Mouse (Mus musculus): ENCODE results near the gene Dync1li1. TPM values are rescaled to one million over a fixed set of nuclear protein-coding genes. Genes with fewer than 3 reads are reported as not detected.

Gene Dync1li1
- polyA plus RNA-seq, 1 experiment from 2014 or later, result 68.3 TPM

GRCm38 (mm10) chr9:114758272-114758671, 69.7 kb downstream of the Dync1li1 start:
- 75% methylated on average over 7 of the region's 7 CpGs for WGBS
- ATAC-seq (ENCODE audit: insufficient number of reproducible peaks, insufficient read depth, low FRiP score, low TSS enrichment, low read depth), result no peak
- no peak overlapping the region for H3K4me2 ChIP-seq
- H3K27me3 ChIP-seq, result no peaks in the 10 kb centered on the region
- no peak overlapping the region for H3K4me3 ChIP-seq
- H3K9ac ChIP-seq, result no peak overlapping the region
- H3K27ac ChIP-seq, result no peak overlapping the region
- H3K9me3 ChIP-seq, result no peaks in the 10 kb centered on the region
- peaks cover 71% of the 10 kb centered on the region for H3K36me3 ChIP-seq
- no peaks in the 10 kb centered on the region for H3K4me1 ChIP-seq

DNA sequence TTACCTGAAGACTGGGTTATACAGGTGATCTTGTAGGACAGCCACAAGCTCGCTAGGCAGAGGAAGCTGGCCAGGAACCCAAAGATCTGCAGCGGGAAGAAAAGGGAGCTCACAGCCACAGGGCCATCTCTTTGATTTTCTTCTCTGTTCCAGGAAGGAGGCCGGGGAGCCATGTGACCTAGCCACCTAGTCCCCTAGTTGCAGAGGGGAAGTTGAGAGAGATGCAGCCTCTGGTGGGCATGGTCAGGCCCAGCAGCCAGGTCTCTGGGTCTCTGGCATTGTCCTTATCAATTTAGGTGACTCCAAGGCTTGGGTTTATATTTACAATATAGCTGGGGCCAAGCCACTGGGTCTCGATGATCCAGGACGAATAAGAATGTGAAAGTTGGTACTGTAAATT, 70.2 kb downstream of the Dync1li1 start:
- Histone ChIP-seq H3K27me3 (no peaks in the 10 kb centered on the region), H3K9ac (no peak overlapping the region), H3K4me2 (no peak overlapping the region), H3K27ac (no peak overlapping the region), H3K36me3 (peaks cover 72% of the 10 kb centered on the region), H3K4me1 (no peaks in the 10 kb centered on the region), H3K4me3 (no peak overlapping the region), H3K9me3 (no peaks in the 10 kb centered on the region)
- ATAC-seq (ENCODE audit: insufficient number of reproducible peaks, insufficient read depth, low FRiP score, low TSS enrichment, low read depth), result no peak
- 85% methylated on average over 5 of the region's 5 CpGs for WGBS

DNA sequence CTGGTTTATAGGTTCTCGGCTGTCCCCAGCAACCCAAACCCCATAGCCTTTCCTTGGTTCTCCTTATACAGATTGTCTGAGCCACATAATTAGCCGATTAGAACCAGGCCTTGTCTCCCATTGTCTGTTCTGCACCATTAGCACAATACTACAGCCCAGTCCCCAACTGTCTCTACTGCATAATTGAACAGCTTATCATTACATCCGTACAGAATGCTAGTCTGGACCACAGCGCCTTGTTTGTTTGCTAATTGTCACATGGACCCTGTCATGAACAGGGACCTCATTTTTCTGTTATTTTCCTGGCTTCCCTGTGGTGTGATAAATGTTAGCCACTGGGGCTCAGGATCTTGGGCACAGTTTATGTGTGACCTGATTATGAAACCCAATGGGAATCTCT, 71.3 kb downstream of the Dync1li1 start:
- Histone ChIP-seq H3K27ac (no peak overlapping the region), H3K9ac (no peak overlapping the region), H3K4me1 (no peaks in the 10 kb centered on the region), H3K4me2 (no peak overlapping the region), H3K36me3 (peaks cover 68% of the 10 kb centered on the region), H3K27me3 (no peaks in the 10 kb centered on the region), H3K9me3 (no peaks in the 10 kb centered on the region), H3K4me3 (no peak overlapping the region)
- 81% methylated on average over 4 of the region's 4 CpGs for WGBS
- ATAC-seq (ENCODE audit: insufficient number of reproducible peaks, insufficient read depth, low FRiP score, low TSS enrichment, low read depth), result no peak

DNA sequence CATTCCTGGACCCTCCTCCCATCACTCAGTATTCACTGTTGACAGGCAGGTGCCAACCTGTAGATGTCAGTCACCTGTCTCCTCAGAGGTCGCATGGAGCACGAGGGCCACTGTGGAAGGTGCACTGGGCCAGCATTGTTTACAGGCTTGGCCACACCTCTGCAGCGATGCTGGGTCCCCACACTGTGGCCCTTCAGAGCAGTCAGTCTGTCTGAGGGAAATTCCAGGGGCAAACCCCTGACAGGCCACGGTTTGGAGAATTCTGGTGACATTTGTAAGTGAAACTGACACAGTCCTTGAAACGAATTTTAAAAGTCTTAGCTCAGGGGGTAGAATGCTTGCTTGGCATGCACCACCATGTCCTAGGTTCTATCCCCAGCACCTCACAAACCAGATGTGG, 71.8 kb downstream of the Dync1li1 start:
- Histone ChIP-seq H3K4me2 (no peak overlapping the region), H3K27me3 (no peaks in the 10 kb centered on the region), H3K4me3 (no peak overlapping the region), H3K36me3 (peaks cover 64% of the 10 kb centered on the region), H3K4me1 (no peaks in the 10 kb centered on the region), H3K9me3 (no peaks in the 10 kb centered on the region), H3K9ac (no peak overlapping the region), H3K27ac (no peak overlapping the region)
- no peak for ATAC-seq (ENCODE audit: insufficient number of reproducible peaks, insufficient read depth, low FRiP score, low TSS enrichment, low read depth)
- WGBS, result 74% methylated on average over 5 of the region's 5 CpGs

GRCm38 (mm10) chr9:114761848-114762247, 73.3 kb downstream of the Dync1li1 start:
- H3K4me1 ChIP-seq, result peaks cover 5% of the 10 kb centered on the region
- H3K36me3 ChIP-seq, result peaks cover 57% of the 10 kb centered on the region
- H3K27me3 ChIP-seq, result no peaks in the 10 kb centered on the region
- no peaks in the 10 kb centered on the region for H3K9me3 ChIP-seq
- WGBS, result 75% methylated on average over 11 of the region's 11 CpGs
- ATAC-seq (ENCODE audit: insufficient number of reproducible peaks, insufficient read depth, low FRiP score, low TSS enrichment, low read depth), result no peak
- H3K27ac ChIP-seq, result no peak overlapping the region
- H3K4me2 ChIP-seq, result no peak overlapping the region
- no peak overlapping the region for H3K4me3 ChIP-seq
- no peak overlapping the region for H3K9ac ChIP-seq

DNA sequence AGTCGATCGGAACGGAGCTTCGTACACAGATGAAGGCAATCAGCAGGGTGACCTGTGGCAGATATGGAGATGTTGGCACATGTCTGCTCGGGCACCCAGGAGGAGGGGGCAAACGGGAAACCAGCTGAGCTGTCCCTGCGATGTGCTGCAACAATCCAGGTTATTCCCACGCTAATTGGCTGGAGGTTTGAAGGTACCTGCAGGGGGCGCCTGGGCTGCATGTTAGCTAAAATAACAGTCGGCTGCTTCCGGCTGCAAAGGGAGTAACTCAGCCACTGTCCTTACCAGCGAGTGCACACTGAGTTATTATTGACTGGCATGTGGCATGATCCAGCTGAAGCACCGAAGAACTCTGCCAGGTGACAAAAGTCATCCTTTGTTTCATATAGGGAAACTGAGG, 74.8 kb downstream of the Dync1li1 start:
- Histone ChIP-seq H3K27ac (no peak overlapping the region), H3K4me1 (peaks cover 20% of the 10 kb centered on the region), H3K4me3 (no peak overlapping the region), H3K36me3 (peaks cover 53% of the 10 kb centered on the region), H3K4me2 (no peak overlapping the region), H3K27me3 (no peaks in the 10 kb centered on the region), H3K9ac (no peak overlapping the region), H3K9me3 (no peaks in the 10 kb centered on the region)
- no peak for ATAC-seq (ENCODE audit: insufficient number of reproducible peaks, insufficient read depth, low FRiP score, low TSS enrichment, low read depth)
- 65% methylated on average over 13 of the region's 13 CpGs for WGBS

DNA sequence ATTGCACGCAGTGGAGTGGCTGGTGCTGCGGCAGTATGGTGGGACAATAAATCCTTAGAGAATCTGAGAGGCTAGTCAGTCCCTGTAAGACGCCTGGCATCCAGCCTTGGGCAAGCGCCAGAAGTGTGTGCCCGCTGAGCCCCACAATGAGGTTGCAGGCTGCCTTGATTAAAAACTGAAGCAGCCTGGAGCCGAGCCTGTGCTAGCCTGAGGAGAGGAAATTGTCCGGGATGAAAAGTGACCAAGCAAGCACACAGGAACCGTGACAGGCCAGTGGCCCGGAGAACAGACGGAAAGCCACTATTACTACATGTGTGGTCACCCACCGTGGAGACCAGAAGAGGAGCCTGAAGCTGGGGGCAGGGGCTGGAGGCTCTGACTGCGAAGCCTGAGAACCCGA, 78.4 kb downstream of the Dync1li1 start:
- no peak overlapping the region for H3K4me3 ChIP-seq
- H3K4me2 ChIP-seq, result peak overlapping the region; percentile 22; the same call in 1 of the 2 replicates
- ATAC-seq (ENCODE audit: insufficient number of reproducible peaks, insufficient read depth, low FRiP score, low TSS enrichment, low read depth), result peak; percentile 48

DNA sequence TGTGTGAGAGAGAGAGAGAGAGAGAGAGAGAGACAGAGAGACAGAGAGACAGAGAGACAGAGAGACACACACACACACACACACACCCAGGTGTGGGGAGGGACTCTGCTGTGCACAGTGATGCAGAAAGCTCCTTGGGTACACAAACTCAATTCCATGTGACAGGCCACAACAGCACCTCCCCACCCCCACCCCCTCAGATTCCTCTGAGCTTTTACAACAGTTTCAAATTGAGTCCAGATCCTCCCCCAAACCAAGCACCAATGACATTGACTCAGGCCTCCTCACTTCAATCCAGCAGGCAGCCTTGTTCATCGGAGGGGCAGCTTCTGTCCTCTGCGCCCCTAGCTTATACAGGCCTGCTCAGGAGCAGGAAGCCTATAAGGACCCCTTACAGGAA, 78.9 kb downstream of the Dync1li1 start:
- Histone ChIP-seq H3K4me1 (peaks cover 22% of the 10 kb centered on the region), H3K27ac (peak overlapping the region; percentile 89), H3K4me2 (peak overlapping the region; percentile 22; the same call in 1 of the 2 replicates), H3K9ac (peak overlapping the region; percentile 49; the same call in 1 of the 2 replicates), H3K36me3 (peaks cover 26% of the 10 kb centered on the region), H3K9me3 (0 out of 2 replicates have a peak, but pooled peaks cover 5% of the 10 kb centered on the region), H3K4me3 (no peak overlapping the region), H3K27me3 (no peaks in the 10 kb centered on the region)
- no peak for ATAC-seq (ENCODE audit: insufficient number of reproducible peaks, insufficient read depth, low FRiP score, low TSS enrichment, low read depth)
- 34% methylated on average over 2 of the region's 2 CpGs for WGBS

More for the DNA sequence above, 78.4 kb downstream of the Dync1li1 start:
- Histone ChIP-seq H3K36me3 (peaks cover 25% of the 10 kb centered on the region), H3K27me3 (no peaks in the 10 kb centered on the region), H3K9ac (no peak overlapping the region), H3K27ac (peak overlapping the region; percentile 89), H3K9me3 (0 out of 2 replicates have a peak, but pooled peaks cover under 1% of the 10 kb centered on the region), H3K4me1 (peaks cover 22% of the 10 kb centered on the region)
- WGBS, result 33% methylated on average over 13 of the region's 13 CpGs

DNA sequence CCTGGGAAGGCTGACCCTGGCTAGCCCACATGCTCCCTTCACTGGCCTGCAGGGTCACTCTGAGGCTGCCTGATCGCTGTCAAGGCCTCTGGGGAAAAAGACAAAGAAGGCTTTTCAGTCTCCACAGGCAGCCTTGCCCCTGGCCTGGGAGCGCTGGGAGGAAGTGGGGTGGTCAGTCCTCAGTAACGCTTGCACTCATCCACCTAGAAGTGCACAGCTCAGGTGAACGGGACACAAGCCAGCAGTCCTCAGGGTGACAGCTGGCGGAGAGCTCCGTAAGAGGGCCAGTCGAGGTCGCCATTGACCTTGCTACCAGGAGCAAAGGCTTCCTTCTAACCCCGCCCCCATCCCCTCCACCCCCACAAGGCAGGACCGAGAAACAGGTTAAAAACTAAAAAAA, 79.5 kb downstream of the Dync1li1 start:
- peak overlapping the region; percentile 89 for H3K27ac ChIP-seq
- WGBS, result 44% methylated on average over 10 of the region's 10 CpGs
- ATAC-seq (ENCODE audit: insufficient number of reproducible peaks, insufficient read depth, low FRiP score, low TSS enrichment, low read depth), result no peak
- no peak overlapping the region for H3K4me2 ChIP-seq
- peak overlapping the region; percentile 49; the same call in 1 of the 2 replicates for H3K9ac ChIP-seq
- no peak overlapping the region for H3K4me3 ChIP-seq
- peaks cover 23% of the 10 kb centered on the region for H3K36me3 ChIP-seq
- peaks cover 22% of the 10 kb centered on the region for H3K4me1 ChIP-seq
- 0 out of 2 replicates have a peak, but pooled peaks cover 7% of the 10 kb centered on the region for H3K9me3 ChIP-seq
- H3K27me3 ChIP-seq, result no peaks in the 10 kb centered on the region

- H3K9ac ChIP-seq, result no peak overlapping the region
- peaks cover 20% of the 10 kb centered on the region for H3K36me3 ChIP-seq
- no peak for ATAC-seq (ENCODE audit: insufficient number of reproducible peaks, insufficient read depth, low FRiP score, low TSS enrichment, low read depth)
- no peak overlapping the region for H3K4me2 ChIP-seq
- no peaks in the 10 kb centered on the region for H3K27me3 ChIP-seq
- 78% methylated on average over 4 of the region's 4 CpGs for WGBS
- H3K27ac ChIP-seq, result no peak overlapping the region
- H3K9me3 ChIP-seq, result 0 out of 2 replicates have a peak, but pooled peaks cover 7% of the 10 kb centered on the region
- peaks cover 28% of the 10 kb centered on the region for H3K4me1 ChIP-seq
- H3K4me3 ChIP-seq, result no peak overlapping the region
Observed at GRCm38 (mm10) chr9:114770224-114770623, 81.6 kb downstream of the Dync1li1 start.

DNA sequence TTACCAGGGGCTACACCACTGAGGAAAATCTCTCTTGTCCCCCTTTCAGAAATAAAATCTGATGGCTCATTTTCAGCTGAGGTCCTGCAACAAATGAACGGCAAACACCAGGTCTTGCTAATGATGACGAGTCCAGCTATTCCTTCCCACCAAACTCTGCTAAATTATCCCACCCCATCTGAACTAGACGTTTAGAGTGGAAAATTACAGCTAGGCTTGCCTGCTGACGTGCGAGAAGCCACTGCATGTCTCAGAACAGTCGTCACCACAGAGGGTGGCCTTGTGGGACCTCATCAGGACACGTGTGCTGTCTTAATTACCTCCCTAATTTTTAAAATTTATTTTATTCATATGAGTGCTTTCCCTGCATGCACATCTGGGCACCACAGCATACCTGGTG, 83.0 kb downstream of the Dync1li1 start:
- Histone ChIP-seq H3K4me2 (no peak overlapping the region), H3K4me3 (no peak overlapping the region), H3K9ac (no peak overlapping the region), H3K27ac (no peak overlapping the region), H3K4me1 (peaks cover 39% of the 10 kb centered on the region), H3K36me3 (peaks cover 14% of the 10 kb centered on the region), H3K9me3 (0 out of 2 replicates have a peak, but pooled peaks cover 7% of the 10 kb centered on the region), H3K27me3 (no peaks in the 10 kb centered on the region)
- no peak for ATAC-seq (ENCODE audit: insufficient number of reproducible peaks, insufficient read depth, low FRiP score, low TSS enrichment, low read depth)
- WGBS, result 87% methylated on average over 7 of the region's 7 CpGs
